Mouse (Mus musculus): ENCODE data around the gene Rpl23a. TPM values are rescaled to one million over a fixed set of nuclear protein-coding genes. Genes with fewer than 3 reads are reported as not detected.

Gene Rpl23a
- total and polyA plus RNA-seq, 3 experiments: 2,992 to 3,939 (median 3,361) TPM

GRCm38 (mm10) chr11:78213086-78213817, 29.9 kb upstream of the Rpl23a start:
- no peaks in the 10 kb centered on the region for H3K79me2 ChIP-seq (replicated peaks; ENCODE audit: control insufficient read depth, extremely low read depth, insufficient read depth, poor library complexity, severe bottlenecking)
- H3K36me3 ChIP-seq (replicated peaks in 1 of 2; ENCODE audit: control insufficient read depth in 1 of 2, insufficient read depth in 1 of 2, low read length in 1 of 2): peaks cover 88 to 94% of the 10 kb centered on the region in 2 experiments
- H3K4me1 ChIP-seq (ENCODE audit: control insufficient read depth in 1 of 2, insufficient read depth in 2 of 2): no peaks in the 10 kb centered on the region
- no peak for DNase-seq (ENCODE audit: extremely low read depth)
- no peaks in the 10 kb centered on the region for H3K9me3 ChIP-seq (replicated peaks; ENCODE audit: low read length)
- no peak overlapping the region for H3K9ac ChIP-seq (ENCODE audit: insufficient read depth, low read depth)
- TF ChIP-seq JUND (conservative IDR thresholded peaks at IDR 0.05; ENCODE audit: low read depth, low read length) (no peak), TBP (conservative IDR thresholded peaks at IDR 0.05; ENCODE audit: low read depth, low read length) (no peak), USF2 (conservative IDR thresholded peaks at IDR 0.05; ENCODE audit: low read depth, low read length) (no peak), ELF1 (IDR thresholded peaks at IDR 0.05; ENCODE audit: low read depth, low read length) (no peak), JUN (IDR thresholded peaks at IDR 0.05; ENCODE audit: insufficient read depth, low read depth, low read length) (no peak), KAT2A (IDR thresholded peaks at IDR 0.05; ENCODE audit: insufficient replicate concordance, low read length) (no peak), ZKSCAN1 (IDR thresholded peaks at IDR 0.05; ENCODE audit: borderline replicate concordance, low read depth, low read length) (no peak), USF1 (IDR thresholded peaks at IDR 0.05; ENCODE audit: low read depth, low read length) (no peak), PAX5 (IDR thresholded peaks at IDR 0.05; ENCODE audit: low read length) (no peak), MAFK (IDR thresholded peaks at IDR 0.05; ENCODE audit: insufficient replicate concordance, low read length) (no peak), CHD2 (IDR thresholded peaks at IDR 0.05; ENCODE audit: low read length) (no peak), MEF2A (IDR thresholded peaks at IDR 0.05; ENCODE audit: borderline replicate concordance, low read depth, low read length) (no peak), HCFC1 (IDR thresholded peaks at IDR 0.05; ENCODE audit: low read depth, low read length) (no peak), CHD1 (IDR thresholded peaks at IDR 0.05; ENCODE audit: low read depth, low read length) (no peak), IRF4 (IDR thresholded peaks at IDR 0.05; ENCODE audit: low read depth, low read length) (no peak), EP300 (IDR thresholded peaks at IDR 0.05; ENCODE audit: low read length) (no peak), NELFE (IDR thresholded peaks at IDR 0.05; ENCODE audit: low read depth, low read length) (no peak)
- in situ Hi-C loops (cut with MboI; ENCODE audit: low pct_ligation_motif_present, low pct_unique_long_range_greater_than_20kb, low sequenced_read_pairs) (no loop called here), dilution Hi-C loops (cut with MboI; ENCODE audit: extremely low pct_ligation_motif_present, extremely low pct_unique_long_range_greater_than_20kb, low sequenced_read_pairs) (no loop called here)
- no peak overlapping the region for H3K4me3 ChIP-seq (replicated peaks in 1 of 3; ENCODE audit: low read depth in 2 of 3, low read length in 2 of 3, poor library complexity in 1 of 3)
- H3K4me2 ChIP-seq (ENCODE audit: insufficient read depth, low read depth, poor library complexity, severe bottlenecking): no peak overlapping the region
- no peaks in the 10 kb centered on the region for H3K27me3 ChIP-seq (replicated peaks)
- H3K27ac ChIP-seq (ENCODE audit: insufficient read depth, low read depth): no peak overlapping the region

DNA sequence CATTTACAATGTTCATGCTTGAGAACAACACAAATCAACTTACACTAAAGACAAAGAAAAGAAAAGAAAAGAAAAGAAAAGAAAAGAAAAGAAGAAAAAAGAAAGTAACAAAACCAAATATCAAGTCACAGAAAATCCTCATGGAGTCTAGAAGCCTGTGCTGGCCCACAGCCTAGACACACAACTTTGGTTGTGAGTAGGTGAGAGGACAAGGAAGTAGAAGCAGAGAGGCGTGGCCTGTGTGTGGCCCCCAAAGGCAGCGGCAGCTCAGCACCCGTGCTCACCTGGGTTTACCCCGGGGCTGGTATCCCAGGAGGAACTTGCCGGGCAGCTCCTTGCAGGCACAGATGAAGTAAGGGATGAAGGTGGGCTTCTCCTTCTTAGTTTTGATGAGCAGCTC, 28.1 kb upstream of the Rpl23a start:
- Histone ChIP-seq H3K79me2 (replicated peaks; ENCODE audit: control insufficient read depth, extremely low read depth, insufficient read depth, poor library complexity, severe bottlenecking) (no peaks in the 10 kb centered on the region), H3K4me1 (ENCODE audit: control insufficient read depth in 1 of 2, insufficient read depth in 2 of 2) (no peaks in the 10 kb centered on the region), H3K36me3 (replicated peaks in 1 of 2; ENCODE audit: control insufficient read depth in 1 of 2, insufficient read depth in 1 of 2, low read length in 1 of 2) (peaks cover 89 to 95% of the 10 kb centered on the region in 2 experiments), H3K4me2 (ENCODE audit: insufficient read depth, low read depth, poor library complexity, severe bottlenecking) (no peak overlapping the region), H3K27me3 (replicated peaks) (no peaks in the 10 kb centered on the region), H3K9ac (ENCODE audit: insufficient read depth, low read depth) (no peak overlapping the region), H3K27ac (ENCODE audit: insufficient read depth, low read depth) (no peak overlapping the region), H3K4me3 (replicated peaks in 1 of 3; ENCODE audit: low read depth in 2 of 3, low read length in 2 of 3, poor library complexity in 1 of 3) (no peak overlapping the region), H3K9me3 (replicated peaks; ENCODE audit: low read length) (no peaks in the 10 kb centered on the region)
- no peak for TF ChIP-seq CHD1 (IDR thresholded peaks at IDR 0.05; ENCODE audit: low read depth, low read length)
- no peak for TF ChIP-seq MEF2A (IDR thresholded peaks at IDR 0.05; ENCODE audit: borderline replicate concordance, low read depth, low read length)
- TF ChIP-seq POLR2AphosphoS2 (IDR thresholded peaks at IDR 0.05; ENCODE audit: low read depth, low read length): no peak
- TF ChIP-seq RAD21 (IDR thresholded peaks at IDR 0.05; ENCODE audit: low read depth, low read length): no peak
- TF ChIP-seq IRF4 (IDR thresholded peaks at IDR 0.05; ENCODE audit: low read depth, low read length): no peak
- TF ChIP-seq ZKSCAN1 (IDR thresholded peaks at IDR 0.05; ENCODE audit: borderline replicate concordance, low read depth, low read length): no peak
- TF ChIP-seq NELFE (IDR thresholded peaks at IDR 0.05; ENCODE audit: low read depth, low read length): no peak
- no peak for TF ChIP-seq USF1 (IDR thresholded peaks at IDR 0.05; ENCODE audit: low read depth, low read length)
- no peak for TF ChIP-seq CHD2 (IDR thresholded peaks at IDR 0.05; ENCODE audit: low read length)
- TF ChIP-seq SMC3 (IDR thresholded peaks at IDR 0.05; ENCODE audit: low read depth, low read length): no peak
- TF ChIP-seq EP300 (IDR thresholded peaks at IDR 0.05; ENCODE audit: low read length): no peak
- TF ChIP-seq MAFK (IDR thresholded peaks at IDR 0.05; ENCODE audit: insufficient replicate concordance, low read length): no peak
- TF ChIP-seq ZC3H11A (IDR thresholded peaks at IDR 0.05; ENCODE audit: low read depth, low read length): no peak
- TF ChIP-seq KAT2A (IDR thresholded peaks at IDR 0.05; ENCODE audit: insufficient replicate concordance, low read length): no peak
- TF ChIP-seq ZNF384 (IDR thresholded peaks at IDR 0.05; ENCODE audit: low read depth, low read length): no peak
- TF ChIP-seq JUND (conservative IDR thresholded peaks at IDR 0.05; ENCODE audit: low read depth, low read length): no peak
- TF ChIP-seq SIN3A (IDR thresholded peaks at IDR 0.05; ENCODE audit: low read length): no peak
- TF ChIP-seq TCF12 (IDR thresholded peaks at IDR 0.05; ENCODE audit: low read depth, low read length): no peak
- no peak for TF ChIP-seq MAX (IDR thresholded peaks at IDR 0.05; ENCODE audit: low read length)
- in situ Hi-C loops (cut with MboI; ENCODE audit: low pct_ligation_motif_present, low pct_unique_long_range_greater_than_20kb, low sequenced_read_pairs): no loop called here
- DNase-seq (ENCODE audit: extremely low read depth): no peak
- dilution Hi-C loops (cut with MboI; ENCODE audit: extremely low pct_ligation_motif_present, extremely low pct_unique_long_range_greater_than_20kb, low sequenced_read_pairs): no loop called here
